Mouse (Mus musculus): ENCODE measurements around the gene Clcc1. TPM values are rescaled to one million over a fixed set of nuclear protein-coding genes. Genes with fewer than 3 reads are reported as not detected.
A peak's percentile ranks its signal among the peaks of the same experiment; 100 is the strongest.
"Not testable (repeated sequence)": the region's sequence is repeated elsewhere in the genome, so short reads cannot be mapped to it uniquely, and the experiment has no call there.

The Clcc1 gene
- 50.0 and 50.1 TPM in 2 replicates for polyA plus RNA-seq (2014; fragmentation: Nextera tagmentation; extraction: Ambion mirVana)

DNA sequence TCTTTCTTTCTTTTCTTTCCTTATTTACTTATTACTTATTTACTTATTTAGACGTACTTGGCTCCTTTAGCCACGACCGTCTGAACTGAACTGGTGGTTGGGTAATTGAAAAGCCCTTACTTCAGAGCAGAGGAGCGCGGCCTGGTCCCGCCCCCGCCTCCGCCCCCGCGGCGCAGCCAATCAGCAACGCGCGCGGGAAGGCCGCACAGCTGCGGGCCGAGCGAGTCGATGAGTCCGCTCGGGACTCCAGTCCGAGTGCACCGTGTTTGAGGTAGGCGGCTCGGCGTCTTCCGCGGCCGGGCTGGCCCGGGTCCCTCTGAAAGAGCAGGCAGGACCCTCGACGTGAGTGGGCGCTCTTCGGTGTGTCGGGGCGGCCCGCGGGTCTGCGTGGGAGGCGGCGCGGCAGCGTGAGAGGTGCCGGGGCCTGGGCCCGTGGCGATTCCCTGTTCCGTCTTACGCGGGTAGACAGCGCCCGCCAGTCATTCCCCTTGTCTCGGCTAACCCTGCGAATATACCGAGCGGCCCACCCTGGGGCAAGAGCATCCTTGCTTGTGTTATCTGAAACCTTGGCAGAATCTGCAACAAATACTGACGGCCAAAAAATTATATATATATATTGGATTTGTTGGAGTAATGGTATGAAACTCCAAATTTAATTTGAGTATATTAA, at the start of gene Clcc1:
Gene Clcc1, plus strand, starts transcription at position 204 of the 670 bp plus-strand sequence.
- under 1% methylated on average over 57 of the region's 57 CpGs for WGBS (ENCODE audit: insufficient replicate concordance)

DNA sequence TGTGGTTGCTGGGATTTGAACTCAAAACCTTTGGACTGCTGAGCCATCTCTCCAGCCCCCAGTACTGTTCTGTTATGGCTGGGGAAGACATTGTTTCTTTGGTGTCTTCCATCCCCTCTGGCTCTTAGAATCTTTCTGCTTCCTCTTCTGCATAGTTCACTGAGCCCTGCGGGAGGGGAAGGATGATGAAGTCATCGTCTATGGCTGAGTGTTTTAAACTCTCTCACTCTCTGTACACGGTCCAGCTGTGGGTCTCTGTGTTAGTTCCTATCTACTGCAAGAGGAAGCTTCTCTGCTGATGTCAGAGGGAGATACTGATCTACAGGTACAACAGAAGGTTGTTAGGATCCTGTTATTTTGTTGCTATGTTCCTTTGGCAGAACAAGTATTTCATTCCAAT, 44.8 kb upstream of the Clcc1 start:
- no peak overlapping the region for H3K27ac ChIP-seq (ENCODE audit: low read depth, low read length)
- no peaks in the 10 kb centered on the region for H3K9me3 ChIP-seq (replicated peaks; ENCODE audit: control insufficient read depth, low read length)
- no peaks in the 10 kb centered on the region for H3K36me3 ChIP-seq (ENCODE audit: control insufficient read depth, insufficient read depth, low read length)
- no peaks in the 10 kb centered on the region for H3K4me1 ChIP-seq (ENCODE audit: control insufficient read depth, insufficient read depth, low read length)
- H3K9ac ChIP-seq (ENCODE audit: low read depth, low read length), result no peak overlapping the region
- no peak overlapping the region for H3K4me2 ChIP-seq
- H3K4me3 ChIP-seq (ENCODE audit: low read depth, low read length), result no peak overlapping the region
- WGBS (ENCODE audit: insufficient replicate concordance), result 60% methylated on average over 3 of the region's 3 CpGs
- no peak for ATAC-seq (replicated peaks; ENCODE audit: insufficient number of reproducible peaks, low FRiP score, low TSS enrichment)
- no peaks in the 10 kb centered on the region for H3K27me3 ChIP-seq (ENCODE audit: control insufficient read depth, insufficient read depth, low read length)

More for the DNA sequence above, at the start of gene Clcc1:
- Histone ChIP-seq H3K4me1 (ENCODE audit: control insufficient read depth, insufficient read depth, low read length) (peaks cover 8% of the 10 kb centered on the region), H3K36me3 (ENCODE audit: control insufficient read depth, insufficient read depth, low read length) (no peaks in the 10 kb centered on the region), H3K27me3 (ENCODE audit: control insufficient read depth, insufficient read depth, low read length) (no peaks in the 10 kb centered on the region), H3K9me3 (replicated peaks; ENCODE audit: control insufficient read depth, low read length) (no peaks in the 10 kb centered on the region), H3K9ac (ENCODE audit: low read depth, low read length) (peak within 1 kb of the TSS; percentile 96), H3K4me2 (peak within 1 kb of the TSS; percentile 60), H3K4me3 (ENCODE audit: low read depth, low read length) (peak within 1 kb of the TSS; percentile 86), H3K27ac (ENCODE audit: low read depth, low read length) (0 out of 2 replicates have a peak within 1 kb of the TSS, but pooled peaks have one; percentile 68)
- peak; percentile 97 for ATAC-seq (replicated peaks; ENCODE audit: insufficient number of reproducible peaks, low FRiP score, low TSS enrichment)

DNA sequence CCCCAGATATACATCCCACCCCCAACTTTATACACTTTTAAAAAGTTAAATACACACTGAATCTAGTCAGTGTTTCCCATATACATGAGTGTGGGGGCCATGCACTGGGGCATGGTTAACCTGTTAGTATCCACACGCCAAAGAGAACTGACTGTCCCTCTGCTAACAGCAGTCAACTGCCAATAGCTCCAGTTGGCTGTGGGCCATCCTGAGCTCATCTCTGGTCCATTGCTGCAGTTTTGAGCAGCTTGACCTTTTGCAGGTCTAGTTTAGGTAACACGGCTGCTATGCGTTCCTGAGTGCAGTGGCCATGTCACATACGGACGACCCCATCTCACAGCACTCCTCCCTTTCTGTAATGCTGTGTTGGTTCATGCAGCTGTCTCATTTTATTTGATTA, 19.0 kb upstream of the Clcc1 start:
- H3K4me3 ChIP-seq (ENCODE audit: low read depth, low read length), result no peak overlapping the region
- H3K27ac ChIP-seq (ENCODE audit: low read depth, low read length), result no peak overlapping the region
- no peak for ATAC-seq (replicated peaks; ENCODE audit: insufficient number of reproducible peaks, low FRiP score, low TSS enrichment)
- H3K4me2 ChIP-seq, result no peak overlapping the region
- H3K9me3 ChIP-seq (replicated peaks; ENCODE audit: control insufficient read depth, low read length), result no peaks in the 10 kb centered on the region
- H3K36me3 ChIP-seq (ENCODE audit: control insufficient read depth, insufficient read depth, low read length), result no peaks in the 10 kb centered on the region
- no peaks in the 10 kb centered on the region for H3K4me1 ChIP-seq (ENCODE audit: control insufficient read depth, insufficient read depth, low read length)
- H3K9ac ChIP-seq (ENCODE audit: low read depth, low read length), result no peak overlapping the region
- H3K27me3 ChIP-seq (ENCODE audit: control insufficient read depth, insufficient read depth, low read length), result no peaks in the 10 kb centered on the region
- WGBS (ENCODE audit: insufficient replicate concordance), result 83% methylated on average over 5 of the region's 5 CpGs

DNA sequence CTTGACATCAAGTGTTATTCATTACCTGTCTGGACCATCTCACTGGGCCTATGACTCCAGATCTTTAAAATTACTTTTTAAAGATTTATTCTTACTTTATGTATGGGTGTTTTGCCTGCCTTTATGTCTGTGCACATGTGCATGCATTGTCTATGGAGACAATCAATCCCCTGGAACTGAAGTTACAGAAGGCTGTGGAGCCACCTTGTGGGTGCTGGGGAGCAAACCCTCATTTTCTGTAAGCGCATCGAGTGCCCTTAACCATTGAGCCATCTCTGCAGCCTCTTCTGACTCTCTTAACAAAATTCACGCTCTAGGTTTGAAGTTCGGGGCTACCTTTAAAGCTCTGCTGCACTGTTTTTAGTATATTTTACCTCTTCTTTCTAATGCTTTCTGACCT, 14.3 kb upstream of the Clcc1 start:
- Histone ChIP-seq H3K36me3 (ENCODE audit: control insufficient read depth, insufficient read depth, low read length) (no peaks in the 10 kb centered on the region), H3K9me3 (replicated peaks; ENCODE audit: control insufficient read depth, low read length) (no peaks in the 10 kb centered on the region), H3K4me1 (ENCODE audit: control insufficient read depth, insufficient read depth, low read length) (no peaks in the 10 kb centered on the region), H3K27me3 (ENCODE audit: control insufficient read depth, insufficient read depth, low read length) (no peaks in the 10 kb centered on the region), H3K27ac (ENCODE audit: low read depth, low read length) (no peak overlapping the region), H3K9ac (ENCODE audit: low read depth, low read length) (no peak overlapping the region), H3K4me3 (ENCODE audit: low read depth, low read length) (no peak overlapping the region), H3K4me2 (no peak overlapping the region)
- 78% methylated on average over 4 of the region's 4 CpGs for whole genome bisulfite sequencing (ENCODE audit: insufficient replicate concordance)
- ATAC-seq (replicated peaks; ENCODE audit: insufficient number of reproducible peaks, low FRiP score, low TSS enrichment), result no peak

- Histone ChIP-seq H3K4me3 (ENCODE audit: low read depth, low read length) (no peak overlapping the region), H3K9ac (ENCODE audit: low read depth, low read length) (no peak overlapping the region), H3K36me3 (ENCODE audit: control insufficient read depth, insufficient read depth, low read length) (no peaks in the 10 kb centered on the region), H3K4me1 (ENCODE audit: control insufficient read depth, insufficient read depth, low read length) (no peaks in the 10 kb centered on the region), H3K27ac (ENCODE audit: low read depth, low read length) (no peak overlapping the region), H3K27me3 (ENCODE audit: control insufficient read depth, insufficient read depth, low read length) (no peaks in the 10 kb centered on the region), H3K9me3 (replicated peaks; ENCODE audit: control insufficient read depth, low read length) (no peaks in the 10 kb centered on the region), H3K4me2 (no peak overlapping the region)
- WGBS (ENCODE audit: insufficient replicate concordance), result 77% methylated on average over 4 of the region's 4 CpGs
- ATAC-seq (replicated peaks; ENCODE audit: insufficient number of reproducible peaks, low FRiP score, low TSS enrichment), result no peak
Observed at GRCm38 (mm10) chr3:108640998-108641397, 12.7 kb upstream of the Clcc1 start.

DNA sequence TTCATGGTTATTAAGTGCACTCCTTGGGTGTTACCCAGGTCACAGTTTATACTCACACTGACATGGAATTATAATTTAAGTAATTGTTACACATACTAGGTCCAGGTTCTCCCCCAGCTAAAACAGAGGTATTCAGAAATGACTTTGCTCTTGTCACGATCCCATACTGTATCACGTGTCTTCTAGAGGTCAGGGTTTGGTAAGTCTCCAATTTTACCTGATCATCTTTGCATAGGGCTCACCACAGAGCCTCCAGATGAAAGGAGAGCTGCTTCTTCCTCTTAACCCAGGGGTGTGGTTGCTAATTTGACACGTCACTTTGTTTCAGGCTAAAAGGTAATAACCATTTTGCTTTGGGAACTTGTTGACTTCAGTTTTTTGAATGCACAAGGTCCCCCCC, 8.9 kb upstream of the Clcc1 start:
- Histone ChIP-seq H3K27ac (ENCODE audit: low read depth, low read length) (no peak overlapping the region), H3K4me1 (ENCODE audit: control insufficient read depth, insufficient read depth, low read length) (no peaks in the 10 kb centered on the region), H3K36me3 (ENCODE audit: control insufficient read depth, insufficient read depth, low read length) (no peaks in the 10 kb centered on the region), H3K9me3 (replicated peaks; ENCODE audit: control insufficient read depth, low read length) (no peaks in the 10 kb centered on the region), H3K9ac (ENCODE audit: low read depth, low read length) (no peak overlapping the region), H3K4me3 (ENCODE audit: low read depth, low read length) (no peak overlapping the region), H3K27me3 (ENCODE audit: control insufficient read depth, insufficient read depth, low read length) (no peaks in the 10 kb centered on the region), H3K4me2 (no peak overlapping the region)
- 89% methylated on average over 3 of the region's 3 CpGs for WGBS (ENCODE audit: insufficient replicate concordance)
- ATAC-seq (replicated peaks; ENCODE audit: insufficient number of reproducible peaks, low FRiP score, low TSS enrichment), result no peak

DNA sequence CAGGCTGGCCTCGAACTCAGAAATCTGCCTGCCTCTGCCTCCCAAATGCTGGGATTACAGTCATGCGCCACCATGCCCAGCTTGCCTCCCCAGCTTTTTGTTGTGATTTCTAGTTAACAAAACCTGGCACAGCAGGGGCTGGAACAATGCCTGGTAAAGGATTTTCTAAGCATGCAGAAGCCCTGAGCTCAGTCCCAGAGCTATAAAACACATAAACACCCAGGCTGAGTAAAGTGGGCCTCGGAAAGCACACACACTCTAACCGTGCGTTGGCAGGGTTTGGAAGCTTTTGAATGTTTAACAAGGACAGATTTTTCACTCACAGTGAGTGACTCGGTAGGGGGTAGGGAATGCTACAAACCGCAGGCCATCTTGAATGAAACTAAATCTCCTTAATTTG, 7.7 kb upstream of the Clcc1 start:
- H3K9me3 ChIP-seq (replicated peaks; ENCODE audit: control insufficient read depth, low read length), result no peaks in the 10 kb centered on the region
- no peak overlapping the region for H3K4me3 ChIP-seq (ENCODE audit: low read depth, low read length)
- H3K27me3 ChIP-seq (ENCODE audit: control insufficient read depth, insufficient read depth, low read length), result no peaks in the 10 kb centered on the region
- H3K4me2 ChIP-seq, result no peak overlapping the region
- no peaks in the 10 kb centered on the region for H3K36me3 ChIP-seq (ENCODE audit: control insufficient read depth, insufficient read depth, low read length)
- WGBS (ENCODE audit: insufficient replicate concordance), result 56% methylated on average over 7 of the region's 7 CpGs
- ATAC-seq (replicated peaks; ENCODE audit: insufficient number of reproducible peaks, low FRiP score, low TSS enrichment), result no peak
- no peaks in the 10 kb centered on the region for H3K4me1 ChIP-seq (ENCODE audit: control insufficient read depth, insufficient read depth, low read length)
- H3K27ac ChIP-seq (ENCODE audit: low read depth, low read length), result no peak overlapping the region
- H3K9ac ChIP-seq (ENCODE audit: low read depth, low read length), result no peak overlapping the region

GRCm38 (mm10) chr3:108647681-108648080, 6.0 kb upstream of the Clcc1 start:
- not testable (repeated sequence) for H3K36me3 ChIP-seq (ENCODE audit: control insufficient read depth, insufficient read depth, low read length); H3K4me2 ChIP-seq; H3K27ac ChIP-seq (ENCODE audit: low read depth, low read length); H3K27me3 ChIP-seq (ENCODE audit: control insufficient read depth, insufficient read depth, low read length); H3K9me3 ChIP-seq (replicated peaks; ENCODE audit: control insufficient read depth, low read length); H3K9ac ChIP-seq (ENCODE audit: low read depth, low read length); H3K4me3 ChIP-seq (ENCODE audit: low read depth, low read length); H3K4me1 ChIP-seq (ENCODE audit: control insufficient read depth, insufficient read depth, low read length); ATAC-seq (replicated peaks; ENCODE audit: insufficient number of reproducible peaks, low FRiP score, low TSS enrichment)
- 43% methylated on average over 5 of the region's 5 CpGs for WGBS (ENCODE audit: insufficient replicate concordance)
